Mouse (Mus musculus) spleen, adult 2 months (tissue): Measurements from ENCODE around the gene Scn4a. TPM values are rescaled to one million over a fixed set of nuclear protein-coding genes. Genes with fewer than 3 reads are reported as not detected.

Experiments used
- DNase-seq, 2 experiments: peaks; one replicate each; pipeline versions ENCODE4 v3.0.0 to v3.0.0-alpha.2; 2012 to 2021; ENCODE audit warnings: low spot score in 2 of 2, low read depth in 1 of 2
- H3K27ac ChIP-seq: fragments of 200-500 bp; 2 replicates; pipeline ENCODE4 v1.5.1; 2012; ENCODE audit warnings: low read length, inconsistent platforms; ENCODE audit not compliant: insufficient read depth
- H3K27me3 ChIP-seq: fragments of 200-500 bp; 2 replicates; pipeline ENCODE4 v1.6.1; 2012; ENCODE audit warnings: mild to moderate bottlenecking, moderate library complexity, low read length, inconsistent platforms; ENCODE audit not compliant: control insufficient read depth, insufficient read depth
- H3K36me3 ChIP-seq: fragments of 200-500 bp; 2 replicates; pipeline ENCODE4 v1.6.1; 2012; ENCODE audit warnings: mild to moderate bottlenecking, low read length, inconsistent platforms; ENCODE audit not compliant: control insufficient read depth, insufficient read depth
- H3K4me1 ChIP-seq: fragments of 200-500 bp; 2 replicates; pipeline ENCODE4 v1.6.1; 2011; ENCODE audit warnings: inconsistent platforms; ENCODE audit not compliant: control insufficient read depth, insufficient read depth, insufficient read length
- H3K4me3 ChIP-seq: fragments of 200-500 bp; 2 replicates; pipeline ENCODE4 v1.5.1; 2011; ENCODE audit warnings: mild to moderate bottlenecking, inconsistent platforms; ENCODE audit not compliant: insufficient read depth, insufficient read length; ENCODE audit errors: extremely low read depth
- CTCF ChIP-seq: fragments of 200-500 bp; IDR thresholded peaks from 2 replicates; pipeline ENCODE4 v1.5.1; 2011; ENCODE audit warnings: mild to moderate bottlenecking, inconsistent platforms; ENCODE audit not compliant: insufficient read depth, insufficient read length, insufficient replicate concordance; ENCODE audit errors: extremely low read depth
- POLR2A ChIP-seq: fragments of 200-500 bp; IDR thresholded peaks from 2 replicates; pipeline ENCODE4 v1.6.1; 2011; ENCODE audit warnings: low read depth, low read length, inconsistent platforms
- WGBS: fragments of 180-500 bp; shearing (Covaris S2); methylation state at CpG from one replicate; pipeline ENCODE4 v1.1.7; 2018; 5-methylcytosine and 5-hydroxymethylcytosine counted together
- polyA plus RNA-seq: library from polyadenylated mRNA; depleted of rRNA; stranded (reverse); fragments of >200 nt; gene quantifications from 2 replicates; pipeline ENCODE4 v1.2.3, GENCODE M21; 2012; rRNA removed

Scn4a gene
- polyA plus RNA-seq, 1 experiment, result 6.1 TPM

GRCm38 (mm10) chr11:106271794-106272643 lies 81.1 kb downstream of the Scn4a start:
- no peak for TF ChIP-seq POLR2A
- TF ChIP-seq CTCF, result no peak
- DNase-seq, result peak in 1 of 2 experiments; percentile 53
- H3K27me3 ChIP-seq, result no peaks in the 10 kb centered on the region
- 2% methylated on average over 41 of the region's 41 CpGs for WGBS
- H3K27ac ChIP-seq, result peak overlapping the region; percentile 80
- H3K4me1 ChIP-seq, result peaks cover 24% of the 10 kb centered on the region; the same call in 1 of the 2 replicates
- peak overlapping the region; percentile 66 for H3K4me3 ChIP-seq
- peaks cover 5% of the 10 kb centered on the region; the same call in 1 of the 2 replicates for H3K36me3 ChIP-seq

DNA sequence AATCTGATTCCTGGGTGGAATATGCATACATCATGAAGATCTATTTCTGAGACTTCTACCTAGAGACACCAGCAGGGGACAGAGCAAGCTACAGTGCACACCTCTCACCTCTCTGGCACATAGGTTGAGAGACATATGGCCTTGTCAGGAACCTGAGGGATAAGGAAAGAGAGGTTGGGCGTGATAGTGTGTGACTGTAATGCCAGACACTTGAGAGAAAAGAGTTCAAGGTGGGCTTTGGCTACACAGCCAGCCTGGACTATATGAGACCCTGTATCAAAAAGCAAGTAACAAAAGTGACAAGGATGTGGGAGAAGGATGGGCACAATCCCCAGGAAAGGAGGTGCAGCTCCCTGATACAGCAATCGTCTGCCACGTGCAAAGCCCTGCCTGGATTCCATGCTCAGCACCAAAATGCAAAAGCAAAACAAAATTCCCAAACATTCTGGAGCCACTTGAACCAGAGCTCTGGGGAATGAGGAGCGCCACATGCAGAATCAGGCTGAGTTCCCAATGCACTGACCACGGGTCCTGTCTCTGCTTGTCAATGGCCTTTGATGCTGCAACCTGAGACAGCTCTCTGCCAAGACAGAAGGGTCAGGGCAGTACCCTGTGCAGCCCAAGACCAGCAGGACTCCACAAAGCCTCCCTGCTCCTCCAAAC lies 81.8 kb downstream of the Scn4a start:
- WGBS, result 34% methylated on average over 5 of the region's 5 CpGs

DNA sequence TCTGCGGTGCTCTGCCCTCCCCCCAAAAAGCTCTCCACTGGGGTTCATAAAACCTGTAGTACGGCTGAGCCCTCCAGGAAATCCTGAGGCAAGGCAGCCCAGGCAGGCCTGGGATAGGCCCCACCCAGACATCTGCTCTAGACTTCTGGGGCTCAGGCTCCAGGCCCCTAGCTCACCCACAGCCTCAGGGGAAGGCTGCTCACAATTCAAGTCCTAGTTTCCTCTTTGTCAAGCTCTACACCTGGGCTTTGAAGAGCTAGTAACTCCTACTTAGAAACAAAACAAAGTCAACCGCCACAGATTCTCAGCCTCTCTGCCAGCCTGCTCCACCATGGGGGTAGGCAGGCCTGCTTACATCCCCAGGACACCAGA lies 84.0 kb downstream of the Scn4a start:
- DNase-seq, result no peak
- no peak for TF ChIP-seq CTCF
- no peak for TF ChIP-seq POLR2A
- Histone ChIP-seq H3K27me3 (no peaks in the 10 kb centered on the region), H3K36me3 (peaks cover 32% of the 10 kb centered on the region), H3K4me1 (peaks cover 19% of the 10 kb centered on the region; the same call in 1 of the 2 replicates), H3K4me3 (no peak overlapping the region), H3K27ac (0 out of 2 replicates have a peak overlapping the region, but pooled peaks have one; percentile 37)
- 22% methylated on average over 3 of the region's 3 CpGs for WGBS

More for the DNA sequence above, 81.8 kb downstream of the Scn4a start:
- Histone ChIP-seq H3K4me1 (peaks cover 20% of the 10 kb centered on the region; the same call in 1 of the 2 replicates), H3K36me3 (peaks cover 11% of the 10 kb centered on the region), H3K4me3 (peak overlapping the region; percentile 66; the same call in 1 of the 2 replicates), H3K27me3 (no peaks in the 10 kb centered on the region), H3K27ac (no peak overlapping the region)
- TF ChIP-seq POLR2A, result no peak
- TF ChIP-seq CTCF, result no peak
- DNase-seq, result no peak

Other genes starting within 250 kb of the Scn4a start
- gene Gm10840, start 192.4 kb downstream of the Scn4a start, polyA plus RNA-seq, result 0.72 TPM in 1 of 2 replicates, not detected in the other
- 305 and 309 TPM in 2 replicates for gene Limd2, start 192.4 kb downstream of the Scn4a start, polyA plus RNA-seq
- gene Strada, start 151.1 kb downstream of the Scn4a start, polyA plus RNA-seq, result 32.6 and 36.7 TPM in 2 replicates
- gene Ccdc47, start 136.9 kb downstream of the Scn4a start, polyA plus RNA-seq, result 7.0 and 7.3 TPM in 2 replicates
- 7.1 and 7.4 TPM in 2 replicates for gene Ddx42, start 136.4 kb downstream of the Scn4a start, polyA plus RNA-seq
- 12.2 and 14.4 TPM in 2 replicates for gene Ftsj3, start 97.2 kb downstream of the Scn4a start, polyA plus RNA-seq
- 18.6 and 18.9 TPM in 2 replicates for gene Psmc5, start 97.1 kb downstream of the Scn4a start, polyA plus RNA-seq
- gene Smarcd2, start 80.3 kb downstream of the Scn4a start, polyA plus RNA-seq, result 120 and 146 TPM in 2 replicates
- gene Tcam1, start 76.6 kb downstream of the Scn4a start, polyA plus RNA-seq, result 0.11 and 0.14 TPM in 2 replicates
- 4.7 and 5.4 TPM in 2 replicates for gene Gh, start 51.4 kb downstream of the Scn4a start, polyA plus RNA-seq
- 556 and 588 TPM in 2 replicates for gene Cd79b, start 38.5 kb downstream of the Scn4a start, polyA plus RNA-seq
- gene Prr29, start 12.2 kb upstream of the Scn4a start, polyA plus RNA-seq, result 0.55 and 0.82 TPM in 2 replicates
- gene Icam2, start 34.8 kb upstream of the Scn4a start, polyA plus RNA-seq, result 82.6 and 93.8 TPM in 2 replicates
- gene Ern1, start 134.6 kb upstream of the Scn4a start, polyA plus RNA-seq, result 12.7 and 18.1 TPM in 2 replicates